Mouse (Mus musculus) left cerebral cortex, adult 18-20 months (tissue): ENCODE data around the gene Tor3a. TPM values are rescaled to one million over a fixed set of nuclear protein-coding genes. Genes with fewer than 3 reads are reported as not detected.

Source experiments
- total RNA-seq, 2 experiments: library from RNA; stranded (reverse); gene quantifications; 2 replicates each; pipeline ENCODE4 v1.2.3; 2021

Tor3a gene
- total RNA-seq, 2 experiments from 2014 or later: 6.3 to 7.5 TPM

Other genes with a start within 250 kb of the Tor3a start
- 10 to 100 TPM; 46.0 to 56.1 TPM for gene Soat1, start 200.0 kb downstream of the Tor3a start, total RNA-seq
- gene Gm10031, start 150.3 kb downstream of the Tor3a start, total RNA-seq: 10 to 100 TPM; 47.9 to 49.9 TPM
- gene Abl2, start 115.6 kb downstream of the Tor3a start, total RNA-seq: 10 to 100 TPM; 55.5 to 64.0 TPM
- gene Fam20b, start 44.7 kb upstream of the Tor3a start, total RNA-seq: 10 to 100 TPM; 78.2 to 80.1 TPM
- 1 to 10 TPM; 1.2 to 1.3 TPM for gene Angptl1, start 164.2 kb upstream of the Tor3a start, total RNA-seq